Mouse (Mus musculus): ENCODE data around the gene Gse1. TPM values are rescaled to one million over a fixed set of nuclear protein-coding genes. Genes with fewer than 3 reads are reported as not detected.

The Gse1 gene
- polyA plus RNA-seq, 1 experiment from 2014 or later, result 10.6 TPM

DNA sequence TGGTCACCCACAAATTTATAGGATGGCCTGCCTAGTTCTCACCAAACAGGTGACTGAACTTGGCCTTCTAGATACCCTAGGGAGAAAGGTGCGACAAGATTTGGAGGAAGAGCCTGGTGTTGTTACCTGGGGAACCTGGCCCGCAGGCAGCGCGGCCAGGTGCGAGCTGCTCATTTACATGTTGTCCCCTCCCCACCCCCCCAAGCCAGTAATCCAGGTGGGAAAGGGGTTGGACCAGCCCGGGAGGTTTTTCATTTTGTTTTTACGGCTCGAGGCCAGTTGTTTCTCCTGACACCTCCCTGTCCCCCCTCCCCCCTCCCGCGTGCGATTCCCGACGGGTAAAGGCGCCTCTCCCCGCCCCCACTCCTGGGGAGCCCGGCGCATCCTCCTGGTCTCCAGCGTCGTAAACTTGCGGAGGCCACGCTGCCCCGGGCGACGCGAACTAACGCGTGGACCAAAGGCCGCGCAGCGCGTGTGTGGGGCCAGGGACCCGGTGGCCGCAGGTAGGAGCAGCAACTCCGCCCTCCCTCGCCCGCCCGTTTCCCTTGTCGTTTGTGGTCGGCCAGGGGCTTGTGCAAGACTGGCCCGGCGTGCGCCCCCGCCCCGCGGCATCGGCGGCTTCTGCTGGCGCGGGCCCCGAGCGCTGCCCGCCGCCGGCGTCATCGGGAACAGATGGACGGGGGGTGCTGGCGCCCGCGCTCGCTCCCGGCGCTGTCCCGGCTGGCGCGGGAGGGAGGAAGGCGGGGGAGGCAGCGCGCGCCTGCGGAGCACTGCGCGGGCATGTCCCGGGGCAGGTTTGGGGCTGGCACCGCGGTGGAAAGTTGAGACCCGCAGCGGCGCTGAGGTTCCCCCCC lies 307.4 kb downstream of the Gse1 start:
- Histone ChIP-seq H3K4me1 (peaks cover 88% of the 10 kb centered on the region), H3K4me3 (peak overlapping the region; percentile 62), H3K4me2 (replicated peaks) (peak overlapping the region; percentile 90), H3K27ac (peak overlapping the region; percentile 88), H3K9ac (peak overlapping the region; percentile 39), H3K36me3 (no peaks in the 10 kb centered on the region), H3K27me3 (peaks cover 17% of the 10 kb centered on the region), H3K9me3 (no peaks in the 10 kb centered on the region)
- under 1% methylated on average over 79 of the region's 79 CpGs for WGBS
- ATAC-seq (ENCODE audit: insufficient number of reproducible peaks, insufficient read depth, low FRiP score, low TSS enrichment), result no peak

DNA sequence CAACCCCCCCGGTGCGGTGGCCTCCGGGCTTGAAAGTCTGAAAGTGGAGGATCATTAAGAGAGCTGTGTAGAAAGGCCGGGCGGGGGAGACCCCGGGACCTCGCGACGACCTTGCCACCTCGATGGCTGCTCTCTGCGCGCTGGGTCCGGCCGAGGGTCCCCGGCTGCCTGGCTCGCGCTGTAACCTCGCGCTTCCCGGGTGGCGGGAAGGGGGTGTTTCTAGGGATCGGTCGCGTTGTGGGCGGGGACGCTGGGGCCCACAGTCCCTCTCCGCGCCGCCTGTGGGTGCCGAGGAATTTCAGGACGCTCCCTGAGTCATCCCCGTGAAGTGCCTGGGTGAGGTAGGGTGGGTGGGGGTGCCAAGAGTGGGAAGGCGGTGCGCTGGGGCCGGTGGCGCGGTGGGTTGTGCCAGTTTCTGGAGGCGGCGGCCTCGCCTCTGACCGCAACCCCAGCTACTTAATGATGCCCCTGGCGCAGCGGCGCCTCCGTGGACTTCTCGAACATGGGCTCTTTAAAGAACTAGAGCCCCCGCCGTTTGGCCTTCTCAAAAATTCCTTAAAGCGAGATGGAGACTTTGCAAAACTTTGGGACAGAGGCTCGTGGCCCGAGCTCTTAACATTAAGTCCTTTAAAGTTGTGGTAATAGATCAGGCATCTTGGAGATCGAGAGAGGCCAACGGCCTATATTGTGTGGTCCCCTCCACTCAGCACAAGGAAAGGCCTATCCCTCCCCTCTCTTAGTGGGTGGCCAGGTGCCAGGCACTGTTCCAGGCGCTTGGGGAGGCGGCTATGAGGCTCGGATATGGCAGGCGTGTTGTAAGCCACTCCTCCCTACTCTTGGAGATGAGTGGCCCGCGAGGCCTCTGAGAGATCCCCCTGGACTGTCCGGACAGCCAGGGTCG lies 308.3 kb downstream of the Gse1 start:
- peak overlapping the region; percentile 62 for H3K4me3 ChIP-seq
- no peaks in the 10 kb centered on the region for H3K36me3 ChIP-seq
- peak overlapping the region; percentile 90 for H3K4me2 ChIP-seq (replicated peaks)
- no peak for ATAC-seq (ENCODE audit: insufficient number of reproducible peaks, insufficient read depth, low FRiP score, low TSS enrichment)
- H3K27me3 ChIP-seq, result peaks cover 17% of the 10 kb centered on the region
- peaks cover 85% of the 10 kb centered on the region for H3K4me1 ChIP-seq
- H3K9me3 ChIP-seq, result no peaks in the 10 kb centered on the region
- H3K9ac ChIP-seq, result peak overlapping the region; percentile 49
- under 1% methylated on average over 60 of the region's 61 CpGs for WGBS
- H3K27ac ChIP-seq, result peak overlapping the region; percentile 88

DNA sequence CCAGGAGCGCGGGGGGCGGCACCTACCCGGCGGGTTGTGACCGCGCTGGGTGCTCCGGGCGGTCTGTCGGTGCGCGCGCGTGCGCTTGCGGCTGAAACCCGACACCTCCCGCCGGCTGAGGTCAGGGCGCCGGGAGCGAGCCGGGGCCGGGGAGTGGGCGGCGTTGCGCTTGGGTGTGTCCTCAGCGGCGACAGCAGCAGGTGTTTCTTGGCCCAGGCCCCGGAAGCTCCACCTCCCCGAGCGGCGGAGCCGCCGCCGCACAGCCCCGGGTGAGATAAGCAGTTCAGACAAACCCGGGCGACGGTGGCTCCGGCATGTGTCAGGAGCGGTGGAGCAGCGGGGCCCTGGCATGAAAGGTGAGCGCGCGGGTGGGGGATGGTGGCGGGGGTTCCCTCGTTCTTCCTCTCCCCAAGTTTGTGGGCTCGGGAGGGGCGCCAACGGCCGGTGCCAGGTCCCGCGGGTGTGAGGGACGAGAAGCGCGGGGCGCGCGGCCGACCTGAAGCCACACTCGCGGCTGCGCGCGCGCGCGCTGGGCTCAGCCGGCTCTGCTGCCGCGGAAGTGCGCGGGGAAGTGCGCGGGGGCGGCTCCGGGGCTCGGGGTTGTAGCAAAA lies 309.1 kb downstream of the Gse1 start:
- Histone ChIP-seq H3K4me1 (peaks cover 80% of the 10 kb centered on the region), H3K9ac (peak overlapping the region; percentile 49), H3K36me3 (no peaks in the 10 kb centered on the region), H3K27ac (peak overlapping the region; percentile 88), H3K27me3 (peaks cover 17% of the 10 kb centered on the region), H3K9me3 (no peaks in the 10 kb centered on the region), H3K4me2 (replicated peaks) (peak overlapping the region; percentile 90), H3K4me3 (peak overlapping the region; percentile 62)
- no peak for ATAC-seq (ENCODE audit: insufficient number of reproducible peaks, insufficient read depth, low FRiP score, low TSS enrichment)
- WGBS, result under 1% methylated on average over 75 of the region's 79 CpGs

DNA sequence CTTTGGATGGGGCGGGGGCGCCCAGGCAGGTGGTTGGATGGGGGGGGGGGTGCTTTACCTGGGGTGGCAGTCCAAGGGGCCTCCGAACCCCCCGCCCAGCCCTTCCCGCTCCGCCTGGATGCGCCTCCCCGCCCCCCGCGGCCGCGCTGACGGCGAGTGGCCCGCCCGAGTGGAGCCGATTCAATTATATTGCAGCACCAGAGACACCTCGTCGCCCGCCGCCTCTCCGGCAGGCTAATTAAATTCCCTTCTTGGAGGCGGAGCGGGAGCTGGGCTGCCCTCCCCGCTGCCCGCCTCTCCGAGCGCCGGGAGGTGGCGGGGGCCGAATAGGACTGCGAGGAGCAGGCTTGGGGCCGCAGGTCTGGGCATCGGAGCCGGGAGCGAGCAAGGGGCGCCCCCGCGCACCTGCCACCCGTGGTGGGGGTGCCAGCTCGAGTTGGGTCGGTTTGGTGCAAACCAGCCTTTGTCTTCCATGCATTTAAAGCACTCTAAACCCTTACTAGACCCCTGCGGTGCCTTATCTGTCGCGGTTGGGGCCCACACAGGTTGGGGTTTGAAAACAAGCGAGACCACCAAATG lies 309.7 kb downstream of the Gse1 start:
- ATAC-seq (ENCODE audit: insufficient number of reproducible peaks, insufficient read depth, low FRiP score, low TSS enrichment), result no peak
- Histone ChIP-seq H3K9ac (peak overlapping the region; percentile 49), H3K27me3 (peaks cover 17% of the 10 kb centered on the region), H3K9me3 (no peaks in the 10 kb centered on the region), H3K4me3 (peak overlapping the region; percentile 62), H3K4me2 (replicated peaks) (peak overlapping the region; percentile 90), H3K4me1 (peaks cover 80% of the 10 kb centered on the region), H3K36me3 (no peaks in the 10 kb centered on the region), H3K27ac (peak overlapping the region; percentile 88)
- WGBS, result under 1% methylated on average over 41 of the region's 46 CpGs

DNA sequence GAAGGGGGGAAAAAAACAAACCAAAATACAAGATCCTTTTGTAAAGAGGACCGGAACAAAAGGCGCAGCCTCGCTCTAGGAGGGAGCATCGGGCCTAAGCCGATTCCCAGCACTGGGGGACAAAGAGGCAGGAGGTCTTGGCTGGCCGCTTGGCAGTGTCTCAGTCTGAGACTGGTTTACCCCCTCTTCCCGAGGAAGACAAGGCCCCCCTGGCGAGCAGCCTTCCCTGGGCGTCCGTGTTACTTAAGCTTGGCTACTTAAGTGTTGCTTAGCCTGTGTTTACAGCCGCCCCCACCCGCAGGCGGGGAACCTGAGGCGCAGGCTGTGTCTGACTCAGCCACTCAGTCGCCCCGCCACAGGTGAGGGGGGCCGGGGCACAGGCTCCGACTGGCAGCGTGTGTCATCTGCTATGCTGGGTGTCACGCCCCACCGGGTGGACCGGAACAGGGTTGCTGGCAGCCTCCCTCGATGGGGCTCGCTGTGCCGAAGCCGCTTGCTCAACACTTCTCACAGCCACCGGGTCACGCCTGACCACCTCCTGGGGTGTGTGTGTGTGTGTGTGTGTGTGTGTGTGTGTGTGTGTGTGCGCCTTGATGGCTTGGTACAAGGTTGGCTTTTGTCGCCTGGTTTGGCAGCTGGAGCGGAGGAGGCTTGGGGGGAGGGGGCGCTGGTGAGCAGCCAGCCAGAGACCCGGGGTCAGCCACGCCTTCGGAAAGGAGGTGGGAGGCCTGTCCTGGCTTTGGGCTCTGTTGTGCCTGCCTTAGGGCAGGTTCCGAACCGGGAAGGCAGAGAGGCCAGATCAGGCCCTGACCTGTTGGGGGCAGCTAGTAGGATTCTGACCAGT lies 310.4 kb downstream of the Gse1 start:
- H3K27me3 ChIP-seq, result peaks cover 15% of the 10 kb centered on the region
- ATAC-seq (ENCODE audit: insufficient number of reproducible peaks, insufficient read depth, low FRiP score, low TSS enrichment), result no peak; the same call in 1 of the 2 replicates
- H3K27ac ChIP-seq, result peak overlapping the region; percentile 88
- no peaks in the 10 kb centered on the region for H3K36me3 ChIP-seq
- H3K9ac ChIP-seq, result peak overlapping the region; percentile 49
- peak overlapping the region; percentile 62 for H3K4me3 ChIP-seq
- WGBS, result 2% methylated on average over 37 of the region's 37 CpGs
- H3K9me3 ChIP-seq, result no peaks in the 10 kb centered on the region
- H3K4me1 ChIP-seq, result peaks cover 80% of the 10 kb centered on the region
- H3K4me2 ChIP-seq (replicated peaks), result peak overlapping the region; percentile 90

DNA sequence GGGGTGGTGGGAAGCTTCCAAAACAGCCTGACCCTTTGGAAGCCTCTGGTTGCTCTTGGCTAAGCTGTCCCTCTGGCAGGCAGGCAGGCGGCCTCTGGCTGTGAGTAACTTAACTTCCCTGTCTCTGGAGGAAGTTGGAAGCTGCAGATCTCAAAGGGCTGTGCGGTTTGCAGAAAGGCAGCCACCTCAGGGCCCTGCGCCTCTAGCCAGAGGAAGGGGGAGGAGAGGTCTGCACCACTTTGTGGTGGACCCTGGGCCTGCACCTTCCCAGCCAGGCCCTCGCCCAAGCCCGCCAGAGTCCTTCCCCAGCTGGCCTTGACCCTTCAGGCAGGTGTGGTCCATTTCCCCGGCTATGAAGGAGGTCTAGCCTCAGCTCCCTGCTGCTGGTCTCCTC lies 311.1 kb downstream of the Gse1 start:
- peak overlapping the region; percentile 88 for H3K27ac ChIP-seq
- H3K36me3 ChIP-seq, result no peaks in the 10 kb centered on the region
- no peaks in the 10 kb centered on the region for H3K9me3 ChIP-seq
- peak overlapping the region; percentile 62; the same call in 1 of the 2 replicates for H3K4me3 ChIP-seq
- H3K4me2 ChIP-seq (replicated peaks), result peak overlapping the region; percentile 90
- WGBS, result 35% methylated on average over 6 of the region's 6 CpGs
- H3K9ac ChIP-seq, result peak overlapping the region; percentile 21; the same call in 1 of the 2 replicates
- no peak for ATAC-seq (ENCODE audit: insufficient number of reproducible peaks, insufficient read depth, low FRiP score, low TSS enrichment)
- H3K4me1 ChIP-seq, result peaks cover 78% of the 10 kb centered on the region
- peaks cover 8% of the 10 kb centered on the region; the same call in 1 of the 2 replicates for H3K27me3 ChIP-seq

DNA sequence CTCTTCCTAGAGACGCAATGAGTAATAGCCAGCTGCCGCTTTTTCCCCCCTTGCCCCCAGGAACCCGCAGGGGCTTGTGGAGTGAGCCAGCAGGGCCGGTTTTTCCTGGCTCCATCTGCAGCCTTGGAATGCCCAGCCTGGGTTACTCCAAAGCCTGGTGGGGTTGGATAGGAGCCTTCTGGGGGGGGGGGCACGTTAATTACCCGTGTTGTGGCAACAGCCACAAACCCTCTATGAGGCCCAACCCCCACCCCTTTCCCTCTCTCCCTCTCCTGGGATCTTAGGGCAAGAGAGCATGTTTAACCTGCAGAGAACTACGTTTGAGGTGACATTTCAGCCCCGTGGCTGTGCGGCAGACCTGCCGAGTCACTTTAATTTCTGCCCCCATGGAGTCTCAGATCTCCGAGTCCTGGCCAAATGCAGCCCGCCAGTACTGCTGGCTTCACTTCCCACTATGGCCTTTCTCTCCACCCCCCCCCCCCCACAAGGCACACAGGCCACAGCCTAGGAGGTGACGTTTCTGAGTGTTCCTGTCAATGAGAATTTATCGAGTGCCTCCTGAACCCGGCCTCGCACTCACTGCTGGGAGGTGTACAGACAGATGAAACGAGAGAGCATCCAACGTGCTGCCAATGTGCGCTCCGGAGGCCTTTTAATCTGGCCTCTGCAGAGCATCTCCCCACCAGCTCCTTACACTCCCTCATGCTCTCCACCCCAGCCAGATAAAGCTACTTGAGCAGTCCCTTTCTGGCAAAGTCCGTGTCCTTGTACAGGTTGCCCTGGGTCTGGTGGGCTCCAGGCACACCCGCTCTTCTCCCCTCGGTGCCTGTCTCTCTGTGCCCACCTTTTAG lies 311.7 kb downstream of the Gse1 start:
- Histone ChIP-seq H3K36me3 (no peaks in the 10 kb centered on the region), H3K4me1 (peaks cover 72% of the 10 kb centered on the region), H3K4me2 (replicated peaks) (peak overlapping the region; percentile 90), H3K9ac (peak overlapping the region; percentile 21; the same call in 1 of the 2 replicates), H3K9me3 (no peaks in the 10 kb centered on the region), H3K27ac (peak overlapping the region; percentile 88), H3K27me3 (0 out of 2 replicates have a peak, but pooled peaks cover 5% of the 10 kb centered on the region), H3K4me3 (peak overlapping the region; percentile 62; the same call in 1 of the 2 replicates)
- 21% methylated on average over 23 of the region's 23 CpGs for WGBS
- ATAC-seq (ENCODE audit: insufficient number of reproducible peaks, insufficient read depth, low FRiP score, low TSS enrichment), result no peak

DNA sequence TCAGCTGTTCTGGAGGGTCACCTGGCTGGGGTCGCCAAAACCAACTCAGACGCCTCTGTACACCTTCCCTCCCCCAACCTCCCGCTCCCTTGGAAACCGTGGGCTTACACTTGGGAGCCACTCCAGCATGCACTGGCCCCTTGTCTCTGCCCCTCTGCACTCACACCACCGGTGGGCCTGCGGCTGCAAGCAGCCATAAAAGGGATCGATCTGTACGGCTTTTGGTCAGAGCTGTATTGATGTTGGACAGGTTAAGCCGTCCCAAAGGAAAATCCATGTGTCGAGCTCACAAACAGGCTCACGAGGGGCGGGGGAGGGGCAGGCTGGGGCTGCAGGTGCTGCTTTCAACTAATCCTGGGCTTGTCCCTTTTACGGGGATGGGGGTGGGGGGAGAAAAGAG lies 314.7 kb downstream of the Gse1 start:
- H3K4me2 ChIP-seq (replicated peaks), result no peak overlapping the region
- ATAC-seq (ENCODE audit: insufficient number of reproducible peaks, insufficient read depth, low FRiP score, low TSS enrichment), result no peak

DNA sequence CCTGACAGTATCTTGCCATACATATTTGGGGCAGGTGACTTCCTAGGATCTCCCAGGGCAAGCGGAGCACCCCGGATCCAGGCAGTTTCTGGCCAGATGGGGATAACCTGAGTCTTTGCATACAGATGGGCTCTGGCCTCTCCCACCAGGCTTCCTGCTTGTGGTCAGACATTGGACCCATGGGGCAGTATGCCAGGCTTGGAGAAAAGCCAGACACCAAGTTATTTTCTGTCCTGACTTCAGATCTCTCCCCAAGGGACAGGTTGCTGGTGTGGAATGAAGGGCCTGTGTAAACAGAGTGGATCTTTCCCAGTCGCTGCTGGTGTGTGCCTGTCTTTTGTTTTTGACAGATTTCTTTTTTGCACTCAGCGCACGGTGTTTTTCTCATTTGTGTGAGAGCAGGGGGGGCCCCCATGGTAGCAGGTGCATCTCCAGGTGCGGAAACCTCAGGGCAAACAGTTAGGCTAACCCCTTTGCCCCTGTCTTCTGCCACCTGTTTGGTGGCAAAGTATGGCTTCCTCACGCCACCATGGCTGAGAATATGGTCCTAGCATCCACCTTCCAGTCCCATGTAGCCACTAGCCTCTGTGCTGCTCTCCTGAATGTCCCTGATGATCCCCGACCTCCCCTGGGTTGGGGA lies 315.3 kb downstream of the Gse1 start:
- Histone ChIP-seq H3K4me2 (replicated peaks) (no peak overlapping the region), H3K9ac (no peak overlapping the region), H3K27ac (no peak overlapping the region), H3K4me1 (peaks cover 73% of the 10 kb centered on the region), H3K9me3 (no peaks in the 10 kb centered on the region), H3K4me3 (no peak overlapping the region), H3K27me3 (no peaks in the 10 kb centered on the region), H3K36me3 (no peaks in the 10 kb centered on the region)
- WGBS, result 61% methylated on average over 8 of the region's 8 CpGs
- no peak for ATAC-seq (ENCODE audit: insufficient number of reproducible peaks, insufficient read depth, low FRiP score, low TSS enrichment)

More for the DNA sequence above, 314.7 kb downstream of the Gse1 start:
- Histone ChIP-seq H3K27me3 (no peaks in the 10 kb centered on the region), H3K9ac (no peak overlapping the region), H3K4me3 (no peak overlapping the region), H3K36me3 (no peaks in the 10 kb centered on the region), H3K4me1 (peaks cover 73% of the 10 kb centered on the region), H3K27ac (no peak overlapping the region), H3K9me3 (no peaks in the 10 kb centered on the region)
- 27% methylated on average over 13 of the region's 13 CpGs for WGBS
